Mouse (Mus musculus) 416B (cell line): ENCODE results near the gene Olfr520.
"Not testable (repeated sequence)": the region's sequence is repeated elsewhere in the genome, so short reads cannot be mapped to it uniquely, and the experiment has no call there.

ENCODE experiments used
- DNase-seq: peaks from one replicate; pipeline ENCODE4 v3.0.0; 2011; ENCODE audit warnings: low read depth

Gene Olfr520

DNA sequence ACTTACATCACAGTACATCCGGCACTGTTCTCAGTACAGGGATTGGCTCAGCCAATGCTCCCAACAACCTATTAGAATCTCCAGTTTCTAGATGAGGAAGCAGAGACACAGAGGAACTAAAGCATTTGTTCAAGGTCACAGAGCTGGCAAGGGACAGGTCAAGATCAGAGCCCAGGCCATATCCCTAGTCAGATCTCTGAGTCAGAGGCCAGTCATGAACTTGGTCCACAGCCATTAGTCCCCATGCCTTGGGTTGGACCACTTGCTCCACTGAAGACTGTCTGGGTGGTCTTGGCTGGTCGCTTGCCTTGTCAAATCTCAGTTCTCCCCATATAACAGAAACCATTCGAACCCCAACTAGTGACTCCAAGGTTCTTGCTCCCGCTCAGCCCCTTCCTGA lies 17.6 kb upstream of the Olfr520 start:
- DNase-seq = peak; percentile 82

DNA sequence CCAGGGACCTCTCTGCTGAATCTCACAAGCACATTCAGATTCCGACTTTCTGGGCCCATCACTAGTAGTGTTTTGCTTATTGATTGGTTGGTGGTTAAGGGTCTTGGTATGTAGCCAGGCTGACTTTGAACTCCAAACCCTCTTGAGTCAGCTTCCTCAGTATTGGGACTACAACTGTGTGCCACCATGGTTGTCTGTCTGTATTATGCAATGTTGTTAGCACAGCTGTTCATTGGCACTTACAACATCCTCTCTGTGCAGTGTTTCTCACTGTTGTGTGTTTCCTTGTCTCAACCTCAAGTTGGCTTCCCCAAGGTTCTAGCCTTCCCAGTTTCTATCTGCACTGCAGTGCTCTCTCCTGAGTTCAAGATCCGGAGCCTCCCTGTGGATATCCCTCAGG lies 13.5 kb upstream of the Olfr520 start:
- peak; percentile 61 for DNase-seq

DNA sequence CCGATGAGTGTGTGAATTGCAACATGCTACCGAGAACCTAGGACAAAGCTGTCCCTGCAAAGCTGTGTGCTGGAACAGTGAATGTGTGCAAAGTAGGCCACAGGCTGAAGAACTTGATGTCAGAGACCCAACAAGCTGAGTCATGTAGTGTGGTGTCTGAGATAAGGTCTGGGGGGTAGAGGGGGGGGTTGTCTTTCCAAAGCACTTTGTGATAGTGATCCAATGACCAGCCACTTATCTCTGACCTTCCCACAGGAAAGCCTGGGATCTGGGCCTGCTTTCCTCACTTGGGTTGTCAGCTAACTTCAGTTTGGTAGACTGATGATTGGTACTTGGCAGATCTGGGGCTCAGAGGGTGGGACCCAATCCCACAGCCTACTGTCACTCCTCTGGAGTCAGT lies 4.5 kb downstream of the Olfr520 start:
- DNase-seq = peak; percentile 89

DNA sequence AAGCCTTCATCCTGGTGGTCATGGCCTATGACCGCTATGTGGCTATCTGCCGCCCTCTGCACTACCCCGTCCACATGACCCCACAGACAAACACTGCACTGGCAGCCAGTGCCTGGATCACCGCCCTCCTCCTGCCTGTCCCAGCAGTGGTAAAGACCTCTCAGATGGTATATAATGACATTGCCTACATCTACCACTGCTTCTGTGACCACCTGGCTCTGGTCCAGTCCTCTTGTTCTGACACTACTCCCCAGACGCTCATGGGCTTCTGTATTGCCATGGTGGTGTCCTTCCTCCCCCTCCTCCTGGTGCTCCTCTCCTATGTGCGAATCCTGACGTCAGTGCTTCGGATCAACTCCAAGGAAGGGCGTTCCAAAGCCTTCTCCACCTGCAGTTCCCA lies 5.4 kb downstream of the Olfr520 start:
- not testable (repeated sequence) for DNase-seq

DNA sequence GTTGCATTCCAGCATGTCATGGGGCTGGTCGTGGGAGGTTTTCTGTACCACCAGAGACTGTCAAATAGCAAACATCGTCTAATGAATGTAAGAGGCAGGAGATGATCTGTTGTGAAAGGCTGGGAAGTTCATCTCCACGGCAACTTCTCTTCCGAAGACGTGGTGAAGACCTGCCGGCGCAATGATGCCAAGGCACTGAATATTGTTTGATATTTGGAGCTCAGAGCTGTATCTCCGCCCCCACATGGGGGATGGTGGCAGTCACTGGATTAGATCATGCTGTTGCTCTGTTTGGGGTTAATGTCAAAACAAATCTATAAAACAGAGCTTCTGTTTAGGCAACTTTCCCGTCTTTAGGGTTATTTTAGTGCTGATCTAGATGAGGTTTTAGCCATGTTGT lies 9.2 kb downstream of the Olfr520 start:
- DNase-seq = no peak

DNA sequence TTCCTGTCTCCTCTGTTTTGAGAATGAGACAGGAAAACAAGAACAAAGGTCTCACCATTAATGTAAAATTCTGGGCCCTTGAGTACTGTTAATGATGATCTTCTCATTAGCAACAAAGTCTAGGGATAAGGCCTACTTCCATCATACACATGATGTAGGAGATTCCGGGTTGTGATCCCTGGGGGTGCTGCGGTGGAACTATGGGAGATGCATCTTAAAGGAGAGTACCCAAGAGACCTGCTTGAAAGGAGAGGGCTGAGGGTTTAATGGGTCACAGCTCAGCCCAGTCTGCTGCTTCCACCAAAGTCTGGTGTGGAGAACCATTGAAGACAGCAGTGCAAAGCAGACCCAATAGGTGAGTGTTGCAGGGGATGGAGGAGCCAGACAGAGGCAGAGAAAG lies 33.1 kb downstream of the Olfr520 start, which contains the start of gene Olfr521:
Gene Olfr521 (plus strand): TSS at position 301 of the 400 bp plus-strand sequence.
- no peak for DNase-seq

DNA sequence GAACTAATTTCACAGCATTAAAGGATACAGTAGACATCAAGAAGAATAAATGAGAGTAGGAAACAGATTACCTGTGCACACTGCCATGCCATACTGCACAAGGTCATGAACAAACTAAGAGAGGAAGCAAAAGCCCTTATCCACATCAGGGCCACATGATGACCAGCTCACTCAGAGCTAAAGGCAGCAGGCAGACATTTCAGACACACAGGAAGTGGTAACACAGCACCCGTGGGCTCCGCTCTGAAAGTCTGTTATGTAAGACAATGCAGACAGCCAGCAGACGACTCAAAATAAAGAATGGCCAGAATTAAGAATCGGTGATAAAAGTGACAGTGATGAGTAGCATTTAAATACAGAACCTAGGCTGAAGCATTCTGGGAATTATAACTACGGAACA lies 51.3 kb downstream of the Olfr520 start:
- DNase-seq = peak; percentile 26

DNA sequence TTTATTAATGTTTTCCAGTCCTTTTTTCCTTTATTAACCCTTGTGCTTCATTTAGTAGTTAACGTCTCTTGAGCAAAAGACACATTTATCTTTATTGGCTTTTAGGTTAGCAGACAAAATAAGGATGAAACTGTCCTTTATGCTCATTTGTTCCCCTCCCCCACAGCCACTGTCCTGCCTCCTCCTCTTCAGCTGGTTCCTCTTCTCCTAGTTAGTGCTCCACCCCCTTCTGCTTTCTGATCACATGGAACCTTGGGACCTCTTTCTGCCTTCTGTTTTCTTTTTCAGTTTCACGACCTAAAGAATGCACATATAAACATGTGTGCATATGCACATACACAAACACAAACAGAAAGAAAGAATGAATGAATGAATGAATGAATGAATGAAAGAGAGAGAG lies 51.8 kb downstream of the Olfr520 start:
- no peak for DNase-seq

DNA sequence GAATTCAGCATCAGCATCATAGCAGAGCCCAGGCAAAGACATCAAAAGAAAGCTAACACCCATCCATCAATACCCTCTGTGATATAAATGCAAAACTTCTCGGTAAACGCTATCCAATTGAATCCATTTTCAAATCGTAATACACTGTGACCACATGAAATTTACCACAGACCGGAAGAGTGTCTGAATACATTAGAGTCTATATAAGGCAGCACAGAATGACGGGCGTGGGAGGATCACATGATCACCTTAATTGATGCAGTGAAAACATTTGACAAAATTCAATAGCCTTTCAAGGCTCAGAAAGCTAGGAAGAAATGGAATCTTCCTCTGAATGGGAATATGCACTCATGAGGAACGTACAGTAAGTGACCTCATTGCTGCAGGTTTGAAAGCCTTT lies 53.3 kb downstream of the Olfr520 start:
- DNase-seq = no peak

DNA sequence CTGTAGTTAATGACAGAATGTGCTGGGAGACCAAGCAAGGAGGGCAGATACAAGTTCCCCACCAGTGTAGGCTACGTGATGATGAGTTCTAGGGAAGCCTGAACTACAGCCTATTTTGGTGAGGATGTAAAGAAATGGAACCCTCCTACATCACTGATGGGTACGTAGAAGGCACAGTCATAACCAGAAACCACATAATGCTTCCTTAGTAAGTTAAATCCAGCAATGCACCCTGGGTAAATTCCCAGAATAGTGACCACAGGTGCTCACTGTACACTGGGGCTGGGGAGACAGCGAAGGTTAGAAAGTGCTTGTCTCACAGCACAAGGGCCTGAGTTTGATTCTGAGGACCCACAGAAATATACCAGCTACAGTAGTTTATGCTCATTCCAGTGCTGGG lies 55.5 kb downstream of the Olfr520 start:
- DNase-seq = no peak
